Mouse (Mus musculus): ENCODE results near the gene 1600002K03Rik. TPM values are rescaled to one million over a fixed set of nuclear protein-coding genes. Genes with fewer than 3 reads are reported as not detected.
A peak's percentile ranks its signal among the peaks of the same experiment; 100 is the strongest.

Gene 1600002K03Rik
- total and polyA plus RNA-seq, 3 experiments = 5.9 to 6.3 (median 6.0) TPM

DNA sequence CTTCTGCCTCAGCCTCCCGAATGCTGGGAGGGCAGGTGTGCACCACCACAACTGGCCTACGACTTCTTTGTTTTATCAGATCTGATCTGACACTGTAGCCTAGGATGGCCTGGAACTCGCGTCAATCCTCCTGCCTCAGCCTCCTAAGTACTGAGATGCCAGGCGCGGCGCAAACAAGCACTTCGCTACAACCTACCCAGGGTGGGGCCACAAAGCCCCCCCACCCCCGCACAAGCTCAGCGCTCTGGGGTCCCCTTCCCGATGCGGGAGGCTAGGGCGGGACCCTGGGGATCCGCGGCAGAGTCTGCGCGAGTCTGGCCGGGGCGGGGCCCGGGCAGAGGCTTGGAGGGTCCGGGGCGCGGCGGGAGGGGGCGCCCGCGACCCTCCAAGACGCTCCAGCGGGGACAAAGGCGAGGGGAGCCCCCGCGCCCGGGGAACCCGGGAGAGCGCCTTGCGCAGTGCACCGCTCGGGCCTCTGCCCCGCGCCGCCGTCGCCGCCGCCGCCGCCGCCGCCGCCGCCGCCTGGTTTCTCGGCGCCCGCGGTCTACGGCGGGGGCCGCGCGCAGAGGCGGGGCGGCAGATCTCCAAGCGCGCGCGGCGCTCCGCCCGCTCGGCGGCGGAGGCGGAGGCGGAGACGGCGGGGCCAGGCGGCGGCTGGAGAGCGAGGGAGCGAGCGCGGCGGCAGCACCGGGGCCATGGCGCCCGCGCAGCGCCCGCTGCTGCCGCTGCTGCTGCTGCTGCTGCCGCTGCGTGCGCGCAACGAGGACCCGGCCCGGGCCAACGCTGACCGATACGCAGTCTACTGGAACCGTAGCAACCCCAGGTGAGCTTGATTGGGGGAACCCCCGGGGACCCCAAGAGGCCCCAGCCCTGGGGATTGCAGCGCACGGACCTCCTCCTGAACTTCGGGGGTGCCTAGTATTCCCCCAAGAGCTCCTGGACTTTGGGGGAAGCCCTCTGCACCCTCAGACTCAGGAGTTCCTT is 6.6 kb downstream of the 1600002K03Rik start, which contains the start of gene Efna2:
Efna2 (plus strand) TSS at position 415 of the 984 bp plus-strand sequence.
- Histone ChIP-seq H3K4me3 (peak within 1 kb of the TSS; percentile 58), H3K9ac (ENCODE audit: low read depth, low read length) (peak within 1 kb of the TSS; percentile 70), H3K79me2 (replicated peaks; ENCODE audit: control insufficient read depth, insufficient read depth, low read length) (no peaks in the 10 kb centered on the region), H3K27ac (peak within 1 kb of the TSS; percentile 40; the same call in 1 of the 2 replicates), H3K27me3 (ENCODE audit: control insufficient read depth, insufficient read depth, low read length) (no peaks in the 10 kb centered on the region), H3K36me3 (ENCODE audit: control insufficient read depth, insufficient read depth, low read length) (no peaks in the 10 kb centered on the region), H3K4me1 (ENCODE audit: control insufficient read depth, insufficient read depth, low read length) (no peaks in the 10 kb centered on the region)
- TF ChIP-seq CTCF (IDR thresholded peaks at IDR 0.05) (no peak), EP300 (IDR thresholded peaks at IDR 0.05; ENCODE audit: insufficient read depth, low read depth, low read length) (no peak), POLR2A (IDR thresholded peaks at IDR 0.05; ENCODE audit: insufficient read depth, low read depth, low read length) (no peak)
- DNase-seq = peak; percentile 68 to 73
- WGBS = 10% methylated on average over 94 of the region's 106 CpGs
- intact Hi-C loops (cut with DNase I) = loop anchor here (5.0 to 10.0 kb wide), 3 partner anchors 48 to 193 kb away; partner anchors contain the start of genes 2310011J03Rik, Mum1, Pcsk4 and Reep6

DNA sequence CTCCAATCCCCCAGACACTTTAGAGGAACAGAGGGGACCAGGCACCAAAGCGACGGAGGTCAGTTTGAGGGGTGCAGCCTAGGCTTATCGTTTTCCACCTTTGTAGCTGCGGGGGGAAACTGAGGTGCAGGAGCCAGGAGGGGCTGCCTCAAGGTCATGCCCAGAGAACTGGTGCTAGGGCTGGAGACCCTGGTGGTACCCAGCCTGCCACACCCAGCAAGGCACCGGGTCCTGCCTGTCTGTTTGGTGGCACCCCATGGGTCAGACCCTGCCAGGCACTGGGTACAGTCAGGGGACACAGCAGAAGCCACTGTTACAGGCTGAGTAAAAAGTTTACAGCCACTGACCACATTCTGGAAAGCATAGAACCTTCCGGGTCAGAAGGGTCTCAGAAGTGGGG is 7.5 kb downstream of the 1600002K03Rik start:
- Histone ChIP-seq H3K27me3 (ENCODE audit: control insufficient read depth, insufficient read depth, low read length) (no peaks in the 10 kb centered on the region), H3K4me3 (no peak overlapping the region), H3K9ac (ENCODE audit: low read depth, low read length) (no peak overlapping the region), H3K79me2 (replicated peaks; ENCODE audit: control insufficient read depth, insufficient read depth, low read length) (no peaks in the 10 kb centered on the region), H3K36me3 (ENCODE audit: control insufficient read depth, insufficient read depth, low read length) (no peaks in the 10 kb centered on the region), H3K4me1 (ENCODE audit: control insufficient read depth, insufficient read depth, low read length) (no peaks in the 10 kb centered on the region), H3K27ac (no peak overlapping the region)
- 64% methylated on average over 6 of the region's 6 CpGs for WGBS
- TF ChIP-seq POLR2A (IDR thresholded peaks at IDR 0.05; ENCODE audit: insufficient read depth, low read depth, low read length) = no peak
- no peak for DNase-seq
- intact Hi-C loops (cut with DNase I) = no loop called here

DNA sequence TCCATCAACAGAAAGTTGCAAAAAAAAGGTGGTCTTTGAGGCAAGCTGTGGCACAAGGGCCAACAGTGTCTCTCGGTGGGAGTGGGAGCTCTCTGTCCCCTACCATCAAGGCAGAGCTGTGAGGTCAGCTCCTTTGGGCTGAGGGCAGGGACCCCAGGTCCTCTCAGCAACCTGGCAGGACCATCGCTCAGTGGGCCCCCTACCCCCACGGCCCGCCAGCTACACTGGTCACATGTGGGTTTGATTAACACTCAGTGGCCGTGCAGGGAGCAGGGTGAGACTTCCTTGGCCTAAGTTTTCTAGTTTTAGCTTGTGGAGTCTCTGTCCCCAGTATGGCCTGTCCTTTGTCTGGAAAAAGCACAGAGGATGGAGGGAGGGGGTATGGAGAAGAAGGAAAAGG is 8.1 kb downstream of the 1600002K03Rik start:
- no peaks in the 10 kb centered on the region for H3K36me3 ChIP-seq (ENCODE audit: control insufficient read depth, insufficient read depth, low read length)
- no peak for TF ChIP-seq POLR2A (IDR thresholded peaks at IDR 0.05; ENCODE audit: insufficient read depth, low read depth, low read length)
- no peak for TF ChIP-seq CTCF (IDR thresholded peaks at IDR 0.05)
- no peak for TF ChIP-seq EP300 (IDR thresholded peaks at IDR 0.05; ENCODE audit: insufficient read depth, low read depth, low read length)
- no peaks in the 10 kb centered on the region for H3K27me3 ChIP-seq (ENCODE audit: control insufficient read depth, insufficient read depth, low read length)
- no peak overlapping the region for H3K27ac ChIP-seq
- intact Hi-C loops (cut with DNase I) = no loop called here
- no peaks in the 10 kb centered on the region for H3K79me2 ChIP-seq (replicated peaks; ENCODE audit: control insufficient read depth, insufficient read depth, low read length)
- 76% methylated on average over 5 of the region's 5 CpGs for WGBS
- no peak for DNase-seq
- H3K4me1 ChIP-seq (ENCODE audit: control insufficient read depth, insufficient read depth, low read length) = no peaks in the 10 kb centered on the region
- H3K4me3 ChIP-seq = no peak overlapping the region
- H3K9ac ChIP-seq (ENCODE audit: low read depth, low read length) = no peak overlapping the region

DNA sequence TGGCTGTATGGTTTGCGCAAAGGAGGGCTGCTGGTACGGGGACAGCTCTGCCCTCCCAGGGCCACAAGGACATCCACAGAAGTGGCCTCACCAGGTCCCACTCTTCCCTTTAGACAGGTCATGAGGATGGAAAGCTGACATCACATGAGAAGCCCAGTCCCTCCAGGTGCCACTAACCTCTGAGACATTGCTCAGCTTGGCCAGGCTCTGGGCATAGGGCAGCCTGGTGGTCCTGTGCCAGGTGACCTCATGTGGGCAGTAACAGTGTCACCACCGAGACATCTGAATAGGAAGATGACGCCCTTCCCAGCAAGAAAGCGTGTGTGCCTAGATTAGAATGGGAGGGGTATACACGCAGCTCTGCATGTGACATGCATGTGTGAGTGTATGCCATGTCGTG is 9.8 kb downstream of the 1600002K03Rik start:
- no peak for DNase-seq
- 88% methylated on average over 7 of the region's 7 CpGs for WGBS
- H3K9ac ChIP-seq (ENCODE audit: low read depth, low read length) = no peak overlapping the region
- H3K4me1 ChIP-seq (ENCODE audit: control insufficient read depth, insufficient read depth, low read length) = no peaks in the 10 kb centered on the region
- H3K27me3 ChIP-seq (ENCODE audit: control insufficient read depth, insufficient read depth, low read length) = 0 out of 2 replicates have a peak, but pooled peaks cover 1% of the 10 kb centered on the region
- no peak overlapping the region for H3K27ac ChIP-seq
- TF ChIP-seq CTCF (IDR thresholded peaks at IDR 0.05) (no peak), POLR2A (IDR thresholded peaks at IDR 0.05; ENCODE audit: insufficient read depth, low read depth, low read length) (no peak), EP300 (IDR thresholded peaks at IDR 0.05; ENCODE audit: insufficient read depth, low read depth, low read length) (no peak)
- H3K79me2 ChIP-seq (replicated peaks; ENCODE audit: control insufficient read depth, insufficient read depth, low read length) = no peaks in the 10 kb centered on the region
- no peak overlapping the region for H3K4me3 ChIP-seq
- intact Hi-C loops (cut with DNase I) = no loop called here
- H3K36me3 ChIP-seq (ENCODE audit: control insufficient read depth, insufficient read depth, low read length) = no peaks in the 10 kb centered on the region

DNA sequence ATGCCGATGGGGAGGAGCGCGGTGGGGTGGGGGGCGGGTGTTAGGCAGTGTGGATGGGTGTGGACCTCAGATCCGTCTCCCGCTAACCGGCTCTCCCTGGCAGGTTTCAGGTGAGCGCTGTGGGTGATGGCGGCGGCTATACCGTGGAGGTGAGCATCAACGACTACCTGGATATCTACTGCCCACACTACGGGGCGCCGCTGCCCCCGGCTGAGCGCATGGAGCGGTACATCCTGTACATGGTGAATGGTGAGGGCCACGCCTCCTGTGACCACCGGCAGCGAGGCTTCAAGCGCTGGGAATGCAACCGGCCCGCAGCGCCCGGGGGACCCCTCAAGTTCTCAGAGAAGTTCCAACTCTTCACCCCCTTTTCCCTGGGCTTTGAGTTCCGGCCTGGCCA is 13.9 kb downstream of the 1600002K03Rik start:
- 0 out of 2 replicates have a peak, but pooled peaks cover 1% of the 10 kb centered on the region for H3K27me3 ChIP-seq (ENCODE audit: control insufficient read depth, insufficient read depth, low read length)
- H3K36me3 ChIP-seq (ENCODE audit: control insufficient read depth, insufficient read depth, low read length) = no peaks in the 10 kb centered on the region
- H3K27ac ChIP-seq = no peak overlapping the region
- intact Hi-C loops (cut with DNase I) = no loop called here
- H3K79me2 ChIP-seq (replicated peaks; ENCODE audit: control insufficient read depth, insufficient read depth, low read length) = no peaks in the 10 kb centered on the region
- TF ChIP-seq CTCF (IDR thresholded peaks at IDR 0.05) = no peak
- TF ChIP-seq POLR2A (IDR thresholded peaks at IDR 0.05; ENCODE audit: insufficient read depth, low read depth, low read length) = no peak
- no peak for TF ChIP-seq EP300 (IDR thresholded peaks at IDR 0.05; ENCODE audit: insufficient read depth, low read depth, low read length)
- no peaks in the 10 kb centered on the region for H3K4me1 ChIP-seq (ENCODE audit: control insufficient read depth, insufficient read depth, low read length)
- H3K9ac ChIP-seq (ENCODE audit: low read depth, low read length) = no peak overlapping the region
- H3K4me3 ChIP-seq = no peak overlapping the region
- 50% methylated on average over 27 of the region's 27 CpGs for WGBS
- no peak for DNase-seq

DNA sequence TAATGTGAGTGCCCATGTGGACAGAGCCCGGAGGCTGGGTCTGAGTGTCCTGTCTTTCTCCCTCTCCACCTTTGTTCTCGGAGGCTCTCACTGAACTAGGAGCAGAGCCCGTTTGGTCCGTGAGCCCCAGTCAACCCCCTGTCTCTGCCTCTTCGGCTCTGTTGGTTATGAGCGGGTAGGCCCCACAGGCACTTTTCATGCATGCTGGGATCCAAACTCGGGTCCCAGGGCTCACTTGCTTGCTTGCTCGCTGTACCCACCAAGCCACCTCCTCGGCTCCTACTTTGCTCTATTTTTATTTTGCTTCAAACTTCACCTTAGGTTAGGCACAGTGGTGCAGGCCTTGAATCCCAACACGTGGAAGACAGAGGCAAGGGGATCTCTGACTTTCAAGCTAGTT is 15.0 kb downstream of the 1600002K03Rik start:
- no peak overlapping the region for H3K9ac ChIP-seq (ENCODE audit: low read depth, low read length)
- 94% methylated on average over 10 of the region's 10 CpGs for WGBS
- no peak for DNase-seq
- H3K36me3 ChIP-seq (ENCODE audit: control insufficient read depth, insufficient read depth, low read length) = no peaks in the 10 kb centered on the region
- 0 out of 2 replicates have a peak, but pooled peaks cover 1% of the 10 kb centered on the region for H3K27me3 ChIP-seq (ENCODE audit: control insufficient read depth, insufficient read depth, low read length)
- TF ChIP-seq POLR2A (IDR thresholded peaks at IDR 0.05; ENCODE audit: insufficient read depth, low read depth, low read length) = no peak
- TF ChIP-seq EP300 (IDR thresholded peaks at IDR 0.05; ENCODE audit: insufficient read depth, low read depth, low read length) = no peak
- TF ChIP-seq CTCF (IDR thresholded peaks at IDR 0.05) = no peak
- no peak overlapping the region for H3K4me3 ChIP-seq
- intact Hi-C loops (cut with DNase I) = no loop called here
- no peaks in the 10 kb centered on the region for H3K79me2 ChIP-seq (replicated peaks; ENCODE audit: control insufficient read depth, insufficient read depth, low read length)
- H3K27ac ChIP-seq = no peak overlapping the region
- no peaks in the 10 kb centered on the region for H3K4me1 ChIP-seq (ENCODE audit: control insufficient read depth, insufficient read depth, low read length)
